Mouse (Mus musculus): Measurements from ENCODE around the gene Mansc1. TPM values are rescaled to one million over a fixed set of nuclear protein-coding genes. Genes with fewer than 3 reads are reported as not detected.

The Mansc1 gene
- polyA plus RNA-seq, 1 experiment from 2014 or later, result 7.1 TPM

DNA sequence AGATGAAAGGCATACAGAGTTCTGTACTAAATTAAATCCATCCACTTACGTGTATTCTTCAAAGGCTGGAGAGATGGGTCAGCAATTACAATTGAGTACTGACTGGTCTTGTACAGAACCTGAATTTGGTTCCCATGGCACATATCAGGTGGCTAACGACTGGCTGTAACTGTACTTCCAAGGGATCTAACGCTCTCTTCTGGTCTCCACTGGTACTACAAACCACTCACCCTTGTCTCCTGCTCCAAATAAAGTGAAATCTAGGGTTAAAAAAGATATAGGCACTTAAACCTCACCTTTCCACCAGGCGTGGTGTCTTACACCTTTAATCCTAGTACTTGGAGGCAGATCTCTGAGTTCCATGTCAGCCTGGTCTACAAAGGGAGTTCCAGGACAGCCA, 4.2 kb upstream of the Mansc1 start:
- H3K9ac ChIP-seq, result no peak overlapping the region
- no peak overlapping the region for H3K4me2 ChIP-seq
- no peaks in the 10 kb centered on the region for H3K36me3 ChIP-seq
- no peaks in the 10 kb centered on the region for H3K9me3 ChIP-seq (replicated peaks)
- WGBS, result 54% methylated on average over 4 of the region's 4 CpGs
- no peak overlapping the region for H3K27ac ChIP-seq (ENCODE audit: poor library complexity, severe bottlenecking)
- no peak overlapping the region for H3K4me3 ChIP-seq
- no peaks in the 10 kb centered on the region for H3K4me1 ChIP-seq (replicated peaks)
- ATAC-seq (ENCODE audit: insufficient number of reproducible peaks, low FRiP score), result no peak
- no peaks in the 10 kb centered on the region for H3K27me3 ChIP-seq (replicated peaks)

DNA sequence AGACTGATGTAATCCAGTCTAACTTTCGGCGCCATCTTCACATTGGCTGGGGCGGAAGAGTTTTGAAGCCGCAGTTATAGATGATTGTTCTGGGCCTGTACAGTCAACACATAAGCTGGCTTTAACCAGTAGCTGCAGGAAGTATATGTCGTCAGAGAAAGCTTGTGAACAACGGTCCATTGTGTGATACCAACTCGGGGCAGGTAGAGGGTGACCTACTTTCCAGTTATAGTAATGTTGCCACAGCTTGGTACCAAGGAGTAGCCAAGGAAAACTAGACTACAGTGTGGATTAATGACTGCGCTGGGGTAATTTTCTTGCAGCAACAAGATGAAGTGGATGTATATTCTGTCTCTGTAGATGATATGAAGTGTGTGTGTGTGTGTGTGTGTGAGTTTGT, 1.3 kb upstream of the Mansc1 start:
- Histone ChIP-seq H3K9ac (no peak overlapping the region), H3K27ac (ENCODE audit: poor library complexity, severe bottlenecking) (no peak overlapping the region), H3K9me3 (replicated peaks) (no peaks in the 10 kb centered on the region), H3K4me3 (no peak overlapping the region), H3K4me2 (no peak overlapping the region), H3K36me3 (no peaks in the 10 kb centered on the region), H3K4me1 (replicated peaks) (no peaks in the 10 kb centered on the region), H3K27me3 (replicated peaks) (no peaks in the 10 kb centered on the region)
- 73% methylated on average over 8 of the region's 8 CpGs for WGBS
- ATAC-seq (ENCODE audit: insufficient number of reproducible peaks, low FRiP score), result no peak

DNA sequence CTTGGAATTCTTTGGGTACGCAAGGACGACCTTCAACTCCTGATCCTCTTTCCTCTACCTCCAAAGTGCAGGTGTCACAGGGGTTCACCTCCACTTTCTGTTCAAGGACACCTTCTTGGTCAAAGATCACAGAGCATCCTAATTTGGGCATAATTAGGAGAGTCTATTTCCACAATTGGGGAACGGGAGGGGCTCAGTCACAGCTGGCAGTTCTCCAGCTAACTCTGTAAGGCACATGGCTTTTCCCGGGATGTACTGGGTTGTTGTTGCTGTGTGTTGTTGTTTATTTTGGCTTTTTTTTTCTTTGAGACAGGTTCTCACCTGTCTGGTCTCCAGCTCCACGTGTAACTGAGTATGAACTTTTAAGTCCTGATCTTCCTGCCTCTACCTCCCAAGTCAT, 468 bp upstream of the Mansc1 start:
- H3K4me1 ChIP-seq (replicated peaks), result no peaks in the 10 kb centered on the region
- H3K9ac ChIP-seq, result no peak overlapping the region; the same call in 1 of the 2 replicates
- WGBS, result 31% methylated on average over 5 of the region's 5 CpGs
- H3K36me3 ChIP-seq, result no peaks in the 10 kb centered on the region
- H3K9me3 ChIP-seq (replicated peaks), result no peaks in the 10 kb centered on the region
- H3K4me2 ChIP-seq, result peak overlapping the region; percentile 85
- peak overlapping the region; percentile 68 for H3K4me3 ChIP-seq
- no peak overlapping the region for H3K27ac ChIP-seq (ENCODE audit: poor library complexity, severe bottlenecking)
- ATAC-seq (ENCODE audit: insufficient number of reproducible peaks, low FRiP score), result no peak
- H3K27me3 ChIP-seq (replicated peaks), result no peaks in the 10 kb centered on the region

DNA sequence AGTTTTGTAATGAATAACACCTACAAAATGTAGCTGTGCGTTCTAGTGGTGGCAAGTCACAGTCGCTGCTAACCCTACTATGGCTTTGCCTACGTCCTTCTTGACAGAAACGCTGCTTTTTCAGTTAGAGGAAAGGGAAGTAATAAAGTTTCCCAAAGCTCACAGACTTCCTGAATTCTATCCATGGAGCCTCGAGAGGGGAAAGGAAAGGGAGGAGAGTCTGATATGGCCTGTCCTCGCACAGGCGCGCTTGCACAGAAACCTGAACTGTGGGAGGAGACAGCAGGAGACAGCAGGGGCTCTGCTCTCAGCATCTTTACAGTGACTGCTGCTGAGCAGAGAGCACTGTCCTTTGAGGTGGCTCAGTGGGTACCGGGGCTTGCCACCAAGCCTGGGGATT, 1.8 kb downstream of the Mansc1 start:
- H3K27ac ChIP-seq (ENCODE audit: poor library complexity, severe bottlenecking), result no peak overlapping the region
- no peak for ATAC-seq (ENCODE audit: insufficient number of reproducible peaks, low FRiP score)
- WGBS, result 53% methylated on average over 9 of the region's 9 CpGs
- H3K4me3 ChIP-seq, result no peak overlapping the region
- H3K4me1 ChIP-seq (replicated peaks), result no peaks in the 10 kb centered on the region
- H3K4me2 ChIP-seq, result no peak overlapping the region
- H3K36me3 ChIP-seq, result no peaks in the 10 kb centered on the region
- no peak overlapping the region for H3K9ac ChIP-seq
- H3K9me3 ChIP-seq (replicated peaks), result no peaks in the 10 kb centered on the region
- no peaks in the 10 kb centered on the region for H3K27me3 ChIP-seq (replicated peaks)

DNA sequence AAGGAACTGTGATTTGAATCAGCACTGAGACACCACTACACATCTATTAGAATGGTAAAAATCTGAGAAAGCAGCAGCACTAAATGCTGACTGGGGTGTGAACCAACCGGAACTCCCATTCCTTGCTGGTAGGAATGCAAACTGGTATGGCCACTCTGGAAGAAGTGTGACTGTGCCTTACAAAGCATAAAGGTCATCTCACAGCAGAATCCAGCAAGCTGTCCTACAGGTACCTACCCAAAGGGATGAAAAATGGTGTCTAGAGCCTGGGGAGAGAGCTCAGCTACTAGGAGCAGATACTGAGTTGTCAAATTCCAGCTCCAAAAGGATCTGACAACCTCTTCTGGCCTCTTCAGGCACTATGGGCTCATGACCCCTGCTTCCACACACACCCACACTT, 5.7 kb downstream of the Mansc1 start:
- H3K4me3 ChIP-seq, result no peak overlapping the region
- H3K9me3 ChIP-seq (replicated peaks), result no peaks in the 10 kb centered on the region
- 74% methylated on average over 1 of the region's 1 CpGs for WGBS
- no peaks in the 10 kb centered on the region for H3K27me3 ChIP-seq (replicated peaks)
- H3K4me2 ChIP-seq, result no peak overlapping the region
- H3K4me1 ChIP-seq (replicated peaks), result 0 out of 2 replicates have a peak, but pooled peaks cover 1% of the 10 kb centered on the region
- no peak overlapping the region for H3K9ac ChIP-seq
- no peaks in the 10 kb centered on the region for H3K36me3 ChIP-seq
- no peak overlapping the region for H3K27ac ChIP-seq (ENCODE audit: poor library complexity, severe bottlenecking)
- no peak for ATAC-seq (ENCODE audit: insufficient number of reproducible peaks, low FRiP score)

DNA sequence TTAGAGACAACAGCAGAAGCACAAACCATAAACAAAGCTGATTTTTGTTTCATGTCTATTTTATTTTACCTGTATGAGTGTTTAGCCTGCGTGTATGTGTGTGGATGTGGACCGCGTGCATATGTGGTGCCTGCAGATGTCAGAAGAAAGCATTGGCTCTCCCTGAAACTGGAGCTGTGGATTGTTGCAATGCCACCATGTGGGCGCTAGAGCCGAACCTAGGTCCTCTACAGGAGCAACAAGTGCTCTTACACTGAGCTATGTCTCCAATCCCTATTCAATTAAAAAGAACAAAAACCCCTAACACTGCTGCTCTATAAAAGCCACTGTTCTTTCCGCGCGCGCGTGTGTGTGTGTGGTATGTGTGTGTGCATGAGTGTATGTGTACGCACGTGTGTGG, 6.9 kb downstream of the Mansc1 start:
- Histone ChIP-seq H3K36me3 (no peaks in the 10 kb centered on the region), H3K27ac (ENCODE audit: poor library complexity, severe bottlenecking) (no peak overlapping the region), H3K4me1 (replicated peaks) (0 out of 2 replicates have a peak, but pooled peaks cover 3% of the 10 kb centered on the region), H3K27me3 (replicated peaks) (no peaks in the 10 kb centered on the region), H3K9ac (no peak overlapping the region), H3K4me2 (no peak overlapping the region), H3K9me3 (replicated peaks) (no peaks in the 10 kb centered on the region), H3K4me3 (no peak overlapping the region)
- no peak for ATAC-seq (ENCODE audit: insufficient number of reproducible peaks, low FRiP score)
- 63% methylated on average over 12 of the region's 12 CpGs for WGBS

DNA sequence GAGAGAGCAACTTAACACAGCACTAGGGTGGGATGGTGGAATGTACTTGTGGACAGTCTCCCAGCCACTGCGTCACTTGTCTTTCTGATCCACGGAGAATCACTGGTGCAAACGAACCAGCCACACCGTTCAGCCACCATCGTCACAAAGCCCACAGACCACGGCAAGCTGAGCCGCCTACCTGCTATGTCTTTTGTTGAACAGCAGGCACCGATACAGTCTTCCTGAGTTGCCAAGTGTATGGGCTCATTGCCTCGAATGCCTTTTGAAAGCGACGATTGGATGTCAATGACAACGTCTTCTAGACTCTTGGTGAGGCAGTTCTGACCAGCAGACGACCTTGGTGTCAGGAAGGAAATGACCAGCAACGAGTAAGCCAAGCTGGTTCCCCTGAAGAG, 10.7 kb downstream of the Mansc1 start:
- Histone ChIP-seq H3K9me3 (replicated peaks) (no peaks in the 10 kb centered on the region), H3K4me2 (no peak overlapping the region), H3K4me1 (replicated peaks) (0 out of 2 replicates have a peak, but pooled peaks cover 3% of the 10 kb centered on the region), H3K27me3 (replicated peaks) (no peaks in the 10 kb centered on the region), H3K27ac (ENCODE audit: poor library complexity, severe bottlenecking) (no peak overlapping the region), H3K9ac (no peak overlapping the region), H3K4me3 (no peak overlapping the region), H3K36me3 (no peaks in the 10 kb centered on the region)
- WGBS, result 69% methylated on average over 14 of the region's 14 CpGs
- no peak for ATAC-seq (ENCODE audit: insufficient number of reproducible peaks, low FRiP score)

DNA sequence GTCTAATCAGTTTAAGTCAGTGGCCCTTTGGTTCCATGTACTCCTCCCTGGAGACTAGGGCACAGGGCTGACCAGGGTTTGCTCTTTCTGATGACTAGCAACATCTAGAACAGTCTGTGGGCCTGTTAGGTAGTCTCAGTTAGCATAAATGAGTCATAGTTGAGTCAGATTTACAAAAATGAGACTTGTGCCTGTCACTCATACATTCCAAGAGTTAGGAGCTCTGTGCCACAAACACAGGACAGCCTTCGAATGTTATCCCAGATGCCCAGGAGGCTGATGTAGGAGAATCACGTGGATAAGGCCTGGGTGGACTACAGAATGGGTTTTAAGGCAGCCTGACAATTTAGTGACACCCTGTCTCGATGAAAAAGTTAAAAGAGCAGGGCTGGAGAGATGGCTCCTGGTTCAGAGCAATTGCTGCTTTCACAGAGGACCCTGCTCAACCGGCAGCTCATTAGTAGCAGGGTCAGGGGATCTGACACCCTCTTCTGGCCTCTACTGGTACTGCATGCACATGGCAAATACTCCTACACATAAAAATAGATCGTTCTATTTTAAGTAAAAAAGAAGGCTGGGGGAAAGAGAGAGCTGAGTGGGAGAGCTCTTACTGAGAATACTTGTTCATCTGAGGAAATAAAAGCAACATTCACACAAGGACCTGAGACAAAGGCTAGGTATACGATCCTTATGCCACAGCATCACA, 11.3 kb downstream of the Mansc1 start:
- Histone ChIP-seq H3K4me2 (no peak overlapping the region), H3K9ac (no peak overlapping the region), H3K4me1 (replicated peaks) (0 out of 2 replicates have a peak, but pooled peaks cover 3% of the 10 kb centered on the region), H3K4me3 (no peak overlapping the region), H3K27me3 (replicated peaks) (no peaks in the 10 kb centered on the region), H3K9me3 (replicated peaks) (no peaks in the 10 kb centered on the region), H3K36me3 (no peaks in the 10 kb centered on the region), H3K27ac (ENCODE audit: poor library complexity, severe bottlenecking) (no peak overlapping the region)
- 61% methylated on average over 6 of the region's 6 CpGs for WGBS
- no peak for ATAC-seq (ENCODE audit: insufficient number of reproducible peaks, low FRiP score)

DNA sequence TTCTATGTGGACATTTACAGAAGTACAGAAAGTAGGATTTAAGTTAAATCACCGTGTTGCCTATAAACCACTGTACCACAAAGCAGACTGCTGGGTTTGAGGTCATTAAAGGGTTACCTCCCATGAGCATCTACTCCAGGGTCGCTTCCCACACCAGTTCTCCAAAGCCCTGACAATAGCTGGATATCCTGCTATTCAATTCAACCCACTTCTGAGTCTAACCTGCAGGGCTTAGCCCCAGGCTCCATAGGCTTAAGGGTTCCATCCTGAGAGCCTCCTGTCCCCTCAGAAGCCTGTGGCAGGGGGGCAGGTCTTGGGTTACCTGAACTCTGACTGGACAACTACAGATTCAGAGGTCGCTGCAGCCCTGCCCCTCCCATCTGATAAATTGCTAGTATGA, 12.2 kb downstream of the Mansc1 start:
- no peak overlapping the region for H3K27ac ChIP-seq (ENCODE audit: poor library complexity, severe bottlenecking)
- no peak for ATAC-seq (ENCODE audit: insufficient number of reproducible peaks, low FRiP score)
- 65% methylated on average over 3 of the region's 3 CpGs for WGBS

DNA sequence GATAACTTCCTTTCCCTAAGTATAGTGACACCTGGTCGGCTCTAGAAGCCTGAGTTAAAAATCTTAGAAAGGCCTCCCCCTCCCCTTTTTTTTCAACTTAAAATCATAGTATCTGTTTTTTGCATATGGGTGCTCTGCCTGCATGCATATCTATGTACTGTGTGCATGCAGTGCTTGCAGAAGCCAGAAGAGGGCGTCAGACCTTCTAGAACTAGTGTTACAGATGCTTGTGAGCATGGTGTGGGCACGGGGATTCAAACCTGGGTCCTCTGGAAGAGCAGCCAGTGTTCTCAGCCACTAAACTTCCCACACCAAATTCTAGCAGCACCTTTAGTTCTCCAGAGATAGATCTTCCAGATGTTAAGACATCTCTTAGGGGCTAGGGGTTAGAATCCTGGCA, 14.7 kb downstream of the Mansc1 start:
- Histone ChIP-seq H3K9ac (no peak overlapping the region), H3K9me3 (replicated peaks) (no peaks in the 10 kb centered on the region), H3K27me3 (replicated peaks) (no peaks in the 10 kb centered on the region), H3K4me1 (replicated peaks) (peaks cover 9% of the 10 kb centered on the region), H3K4me3 (no peak overlapping the region), H3K4me2 (no peak overlapping the region), H3K36me3 (no peaks in the 10 kb centered on the region), H3K27ac (ENCODE audit: poor library complexity, severe bottlenecking) (no peak overlapping the region)
- WGBS, result 46% methylated on average over 3 of the region's 3 CpGs
- ATAC-seq (ENCODE audit: insufficient number of reproducible peaks, low FRiP score), result no peak

More for the DNA sequence above, 12.2 kb downstream of the Mansc1 start:
- Histone ChIP-seq H3K9ac (no peak overlapping the region), H3K36me3 (no peaks in the 10 kb centered on the region), H3K4me3 (no peak overlapping the region), H3K9me3 (replicated peaks) (no peaks in the 10 kb centered on the region), H3K27me3 (replicated peaks) (no peaks in the 10 kb centered on the region), H3K4me1 (replicated peaks) (0 out of 2 replicates have a peak, but pooled peaks cover 3% of the 10 kb centered on the region), H3K4me2 (no peak overlapping the region)

DNA sequence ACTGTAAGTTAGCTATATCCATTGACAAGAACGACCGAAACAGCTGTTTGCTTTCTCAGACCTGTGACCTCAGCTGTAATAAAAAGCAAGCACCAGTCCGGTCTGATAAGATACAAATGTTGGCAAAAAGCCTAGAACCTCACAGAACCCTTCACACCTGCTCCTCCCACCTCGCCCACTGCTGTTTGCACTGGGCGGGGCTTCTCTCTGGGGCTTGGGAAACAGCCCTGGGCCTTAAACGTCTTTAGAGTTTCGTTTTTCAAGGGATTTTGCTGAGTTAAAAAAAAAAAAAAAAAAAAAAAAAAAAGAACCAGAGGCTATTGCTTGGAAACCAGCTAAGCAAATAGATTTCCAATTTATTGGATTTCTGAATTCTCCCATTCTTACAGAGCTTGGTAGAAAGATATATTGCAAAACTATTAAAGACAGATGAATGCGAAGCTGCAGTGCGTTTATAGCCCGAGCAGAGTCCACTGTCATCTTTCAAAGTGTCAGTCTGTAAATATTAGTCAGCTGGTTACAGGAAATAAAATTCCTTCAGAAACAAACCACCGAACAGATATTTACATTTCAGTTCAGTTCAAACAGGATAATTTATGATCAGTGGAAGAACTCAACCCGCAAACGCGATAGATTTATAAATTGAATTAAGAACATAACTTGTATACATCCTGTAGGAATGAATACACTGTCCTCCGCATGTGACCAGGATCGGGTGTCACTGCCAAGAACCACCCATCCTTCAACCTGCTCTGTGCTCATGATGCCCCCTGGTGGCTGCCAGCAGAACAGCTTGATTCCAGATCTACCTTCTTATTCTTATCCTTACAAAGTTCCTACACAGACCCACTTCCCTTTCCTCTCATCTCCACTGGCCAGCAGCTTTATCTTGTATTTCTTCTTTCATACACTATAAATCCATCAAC, 17.3 kb downstream of the Mansc1 start:
- Histone ChIP-seq H3K4me3 (no peak overlapping the region; the same call in 1 of the 2 replicates), H3K9me3 (replicated peaks) (no peaks in the 10 kb centered on the region), H3K4me2 (peak overlapping the region; percentile 47), H3K27me3 (replicated peaks) (0 out of 2 replicates have a peak, but pooled peaks cover 5% of the 10 kb centered on the region), H3K4me1 (replicated peaks) (peaks cover 15% of the 10 kb centered on the region), H3K36me3 (peaks cover 4% of the 10 kb centered on the region; the same call in 1 of the 2 replicates), H3K27ac (ENCODE audit: poor library complexity, severe bottlenecking) (no peak overlapping the region; the same call in 1 of the 2 replicates), H3K9ac (no peak overlapping the region)
- 9% methylated on average over 16 of the region's 16 CpGs for WGBS
- peak; percentile 85 for ATAC-seq (ENCODE audit: insufficient number of reproducible peaks, low FRiP score)

Measured in heart, embryonic 12.5 days (tissue).